Mouse (Mus musculus) heart, embryonic 15.5 days (tissue): Measurements from ENCODE around the gene Btrc. TPM values are rescaled to one million over a fixed set of nuclear protein-coding genes. Genes with fewer than 3 reads are reported as not detected.
"Not testable (repeated sequence)": the region's sequence is repeated elsewhere in the genome, so short reads cannot be mapped to it uniquely, and the experiment has no call there.

Experiments
- ATAC-seq: fragments of 200-750 bp; cut with Nextera tagmentation; replicated peaks from 2 replicates; pipeline ENCODE4 v1.8.0; 2017; ENCODE audit warnings: low read depth, moderate TSS enrichment; ENCODE audit not compliant: insufficient number of reproducible peaks, insufficient read depth, low FRiP score
- H3K27ac ChIP-seq: fragments of 300-500 bp; sonication (generic); 2 replicates; pipeline ENCODE4 v1.5.1; 2015; ENCODE audit warnings: mild to moderate bottlenecking, inconsistent platforms
- H3K27me3 ChIP-seq: fragments of 300-500 bp; sonication (generic); 2 replicates; pipeline ENCODE4 v1.6.1; 2015; ENCODE audit warnings: inconsistent platforms
- H3K36me3 ChIP-seq: fragments of 300-500 bp; sonication (generic); 2 replicates; pipeline ENCODE4 v1.6.1; 2015; ENCODE audit warnings: mild to moderate bottlenecking, inconsistent platforms
- H3K4me1 ChIP-seq: fragments of 300-500 bp; sonication (generic); replicated peaks from 2 replicates; pipeline ENCODE4 v1.6.1; 2015; ENCODE audit warnings: inconsistent platforms
- H3K4me2 ChIP-seq: fragments of 300-500 bp; sonication (generic); 2 replicates; pipeline ENCODE4 v1.6.1; 2015; ENCODE audit warnings: inconsistent platforms, mild to moderate bottlenecking, moderate library complexity
- H3K4me3 ChIP-seq: fragments of 300-500 bp; sonication (generic); 2 replicates; pipeline ENCODE4 v1.5.1; 2015; ENCODE audit warnings: mild to moderate bottlenecking, inconsistent platforms
- H3K9ac ChIP-seq: fragments of 300-500 bp; sonication (generic); 2 replicates; pipeline ENCODE4 v1.6.1; 2015; ENCODE audit warnings: mild to moderate bottlenecking, inconsistent platforms
- H3K9me3 ChIP-seq: fragments of 300-500 bp; sonication (generic); replicated peaks from 2 replicates; pipeline ENCODE4 v1.6.1; 2016; ENCODE audit warnings: inconsistent platforms
- WGBS: fragments of 180-500 bp; shearing (Covaris S2); methylation state at CpG from one replicate; pipeline ENCODE4 v1.1.7; 2015; ENCODE audit warnings: mixed read lengths; 5-methylcytosine and 5-hydroxymethylcytosine counted together
- polyA plus RNA-seq: library from polyadenylated mRNA; unstranded; fragments of >200 nt; fragmentation: Nextera tagmentation; extraction: Ambion mirVana; gene quantifications from 2 replicates; pipeline ENCODE4 v1.2.1, GENCODE M21; 2015

Btrc gene
- polyA plus RNA-seq, 1 experiment from 2014 or later, result 26.7 TPM

GRCm38 (mm10) chr19:45535214-45535735, 171.7 kb downstream of the Btrc start:
- 71% methylated on average over 8 of the region's 8 CpGs for WGBS
- Histone ChIP-seq H3K27me3 (peaks cover 17% of the 10 kb centered on the region), H3K36me3 (no peaks in the 10 kb centered on the region), H3K9ac (no peak overlapping the region), H3K4me2 (no peak overlapping the region), H3K4me3 (no peak overlapping the region), H3K27ac (no peak overlapping the region), H3K4me1 (peaks cover 18% of the 10 kb centered on the region), H3K9me3 (no peaks in the 10 kb centered on the region)
- no peak; the same call in 1 of the 2 replicates for ATAC-seq

- H3K4me1 ChIP-seq, result peaks cover 13% of the 10 kb centered on the region
- ATAC-seq, result no peak; the same call in 1 of the 2 replicates
- no peak overlapping the region for H3K4me3 ChIP-seq
- no peak overlapping the region for H3K27ac ChIP-seq
- H3K27me3 ChIP-seq, result peaks cover 24% of the 10 kb centered on the region
- 37% methylated on average over 6 of the region's 6 CpGs for WGBS
- H3K9ac ChIP-seq, result no peak overlapping the region
- H3K36me3 ChIP-seq, result no peaks in the 10 kb centered on the region
- no peak overlapping the region for H3K4me2 ChIP-seq
- no peaks in the 10 kb centered on the region for H3K9me3 ChIP-seq
Measured at GRCm38 (mm10) chr19:45535929-45536328, 172.4 kb downstream of the Btrc start.

- no peak overlapping the region for H3K4me2 ChIP-seq
- WGBS, result 55% methylated on average over 1 of the region's 1 CpGs
- H3K27me3 ChIP-seq, result peaks cover 38% of the 10 kb centered on the region
- ATAC-seq, result no peak
- H3K9ac ChIP-seq, result no peak overlapping the region
- no peak overlapping the region for H3K4me3 ChIP-seq
- no peaks in the 10 kb centered on the region for H3K36me3 ChIP-seq
- peaks cover 17% of the 10 kb centered on the region for H3K4me1 ChIP-seq
- no peaks in the 10 kb centered on the region for H3K9me3 ChIP-seq
- H3K27ac ChIP-seq, result no peak overlapping the region
Measured at GRCm38 (mm10) chr19:45537505-45537904, 174.0 kb downstream of the Btrc start.

GRCm38 (mm10) chr19:45540657-45541408, 177.3 kb downstream of the Btrc start:
- no peaks in the 10 kb centered on the region for H3K36me3 ChIP-seq
- H3K27me3 ChIP-seq, result peaks cover 63% of the 10 kb centered on the region
- H3K9me3 ChIP-seq, result no peaks in the 10 kb centered on the region
- H3K9ac ChIP-seq, result no peak overlapping the region
- no peak for ATAC-seq
- H3K27ac ChIP-seq, result no peak overlapping the region
- H3K4me2 ChIP-seq, result peak overlapping the region; percentile 88
- peaks cover 19% of the 10 kb centered on the region for H3K4me1 ChIP-seq
- peak overlapping the region; percentile 50 for H3K4me3 ChIP-seq
- WGBS, result 27% methylated on average over 8 of the region's 8 CpGs

GRCm38 (mm10) chr19:45541409-45542041, 178.0 kb downstream of the Btrc start:
- peak overlapping the region; percentile 50 for H3K4me3 ChIP-seq
- H3K9me3 ChIP-seq, result no peaks in the 10 kb centered on the region
- peaks cover 68% of the 10 kb centered on the region for H3K27me3 ChIP-seq
- H3K9ac ChIP-seq, result peak overlapping the region; percentile 43
- H3K4me2 ChIP-seq, result peak overlapping the region; percentile 88
- WGBS, result under 1% methylated on average over 49 of the region's 58 CpGs
- ATAC-seq, result peak; percentile 33
- no peak overlapping the region for H3K27ac ChIP-seq
- H3K4me1 ChIP-seq, result peaks cover 19% of the 10 kb centered on the region
- no peaks in the 10 kb centered on the region for H3K36me3 ChIP-seq

- H3K9ac ChIP-seq, result peak overlapping the region; percentile 43; the same call in 1 of the 2 replicates
- no peaks in the 10 kb centered on the region for H3K9me3 ChIP-seq
- H3K27ac ChIP-seq, result no peak overlapping the region
- H3K4me1 ChIP-seq, result peaks cover 19% of the 10 kb centered on the region
- H3K27me3 ChIP-seq, result peaks cover 70% of the 10 kb centered on the region
- H3K36me3 ChIP-seq, result no peaks in the 10 kb centered on the region
- peak overlapping the region; percentile 88 for H3K4me2 ChIP-seq
- WGBS, result 25% methylated on average over 3 of the region's 3 CpGs
- peak overlapping the region; percentile 50 for H3K4me3 ChIP-seq
- ATAC-seq, result no peak
Measured at GRCm38 (mm10) chr19:45542061-45542460, 178.5 kb downstream of the Btrc start.

GRCm38 (mm10) chr19:45544152-45544924, 180.8 kb downstream of the Btrc start:
- H3K9ac ChIP-seq, result peak overlapping the region; percentile 44
- H3K27me3 ChIP-seq, result peaks cover 65% of the 10 kb centered on the region
- peak overlapping the region; percentile 46 for H3K4me3 ChIP-seq
- no peaks in the 10 kb centered on the region for H3K36me3 ChIP-seq
- H3K4me1 ChIP-seq, result peaks cover 19% of the 10 kb centered on the region
- H3K9me3 ChIP-seq, result no peaks in the 10 kb centered on the region
- H3K27ac ChIP-seq, result no peak overlapping the region
- no peak; the same call in 1 of the 2 replicates for ATAC-seq
- 2% methylated on average over 22 of the region's 26 CpGs for WGBS
- H3K4me2 ChIP-seq, result peak overlapping the region; percentile 82

- under 1% methylated on average over 30 of the region's 30 CpGs for WGBS
Measured at GRCm38 (mm10) chr19:45544925-45545321, 181.4 kb downstream of the Btrc start.

GRCm38 (mm10) chr19:45548196-45548595, 184.7 kb downstream of the Btrc start:
- Histone ChIP-seq H3K4me1 (peaks cover 10% of the 10 kb centered on the region), H3K27me3 (peaks cover 28% of the 10 kb centered on the region)
- H3K4me3 ChIP-seq, H3K9ac ChIP-seq, H3K27ac ChIP-seq, H3K9me3 ChIP-seq, ATAC-seq, H3K4me2 ChIP-seq, H3K36me3 ChIP-seq: not testable (repeated sequence)

More at GRCm38 (mm10) chr19:45544925-45545321, 181.4 kb downstream of the Btrc start:
- peak overlapping the region; percentile 46 for H3K4me3 ChIP-seq
- H3K9me3 ChIP-seq, result no peaks in the 10 kb centered on the region
- ATAC-seq, result peak; percentile 58
- H3K27me3 ChIP-seq, result peaks cover 59% of the 10 kb centered on the region
- H3K4me1 ChIP-seq, result peaks cover 19% of the 10 kb centered on the region
- peak overlapping the region; percentile 44 for H3K9ac ChIP-seq
- peak overlapping the region; percentile 82 for H3K4me2 ChIP-seq
- no peak overlapping the region for H3K27ac ChIP-seq
- H3K36me3 ChIP-seq, result no peaks in the 10 kb centered on the region

GRCm38 (mm10) chr19:45549128-45549915, 185.8 kb downstream of the Btrc start:
- whole genome bisulfite sequencing, result 83% methylated on average over 23 of the region's 23 CpGs
- no peaks in the 10 kb centered on the region for H3K9me3 ChIP-seq
- H3K27me3 ChIP-seq, result peaks cover 18% of the 10 kb centered on the region
- no peak overlapping the region for H3K4me2 ChIP-seq
- no peak overlapping the region for H3K27ac ChIP-seq
- H3K9ac ChIP-seq, result no peak overlapping the region
- no peak for ATAC-seq
- peaks cover 14% of the 10 kb centered on the region for H3K36me3 ChIP-seq
- H3K4me1 ChIP-seq, result peaks cover 8% of the 10 kb centered on the region
- H3K4me3 ChIP-seq, result no peak overlapping the region
